Mouse (Mus musculus) liver, postnatal 0 days (tissue): ENCODE results near the gene Bpifb3.

ENCODE experiments used
- CTCF ChIP-seq: sonication (generic); IDR thresholded peaks from 2 replicates; pipeline ENCODE4 v1.5.1; 2016; ENCODE audit warnings: antibody characterized with exemption, low read depth
- EP300 ChIP-seq: IDR thresholded peaks from 2 replicates; pipeline ENCODE4 v1.6.1; 2016; ENCODE audit warnings: antibody characterized with exemption, low read depth, mild to moderate bottlenecking

DNA sequence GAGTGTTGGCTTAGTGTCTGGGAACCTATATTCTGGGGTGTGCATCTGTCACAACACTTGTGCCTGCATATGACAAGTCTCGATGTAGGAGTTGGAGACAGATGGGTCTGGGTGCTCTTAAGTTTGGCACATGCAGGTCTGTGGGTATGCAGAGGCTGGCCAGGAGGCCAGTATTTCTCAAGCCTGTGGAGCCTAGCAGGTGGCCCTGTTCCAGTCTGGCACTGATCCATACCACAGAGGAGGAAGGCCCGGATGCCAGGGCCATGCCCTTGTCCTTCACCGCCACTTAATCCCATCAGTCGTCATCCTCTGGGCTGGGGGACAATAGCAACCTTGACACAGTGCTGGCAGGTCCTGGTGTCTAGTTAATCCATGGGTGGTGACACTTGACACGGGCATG, 3.9 kb upstream of the Bpifb3 start:
- TF ChIP-seq CTCF (no peak), EP300 (no peak)
